Mouse (Mus musculus) heart, embryonic 12.5 days (tissue): ENCODE data around the gene Ercc4. TPM values are rescaled to one million over a fixed set of nuclear protein-coding genes. Genes with fewer than 3 reads are reported as not detected.
"Not testable (repeated sequence)": the region's sequence is repeated elsewhere in the genome, so short reads cannot be mapped to it uniquely, and the experiment has no call there.

Source experiments
- ATAC-seq: fragments of 200-750 bp; cut with Nextera tagmentation; 2 replicates; pipeline ENCODE4 v1.8.0; 2017; ENCODE audit warnings: moderate TSS enrichment, moderate library complexity; ENCODE audit not compliant: insufficient number of reproducible peaks, low FRiP score
- H3K27ac ChIP-seq: fragments of 300-500 bp; sonication (generic); 2 replicates; pipeline ENCODE4 v1.5.1; 2016; ENCODE audit warnings: mild to moderate bottlenecking, moderate library complexity; ENCODE audit not compliant: poor library complexity, severe bottlenecking
- H3K27me3 ChIP-seq: fragments of 300-500 bp; sonication (generic); replicated peaks from 2 replicates; pipeline ENCODE4 v1.6.1; 2016; ENCODE audit warnings: mild to moderate bottlenecking, moderate library complexity
- H3K36me3 ChIP-seq: fragments of 300-500 bp; sonication (generic); 2 replicates; pipeline ENCODE4 v1.6.1; 2016; ENCODE audit warnings: mild to moderate bottlenecking, moderate library complexity
- H3K4me1 ChIP-seq: fragments of 300-500 bp; sonication (generic); replicated peaks from 2 replicates; pipeline ENCODE4 v1.6.1; 2016; ENCODE audit warnings: mild to moderate bottlenecking
- H3K4me2 ChIP-seq: fragments of 300-500 bp; sonication (generic); 2 replicates; pipeline ENCODE4 v1.6.1; 2016; ENCODE audit warnings: mild to moderate bottlenecking, moderate library complexity
- H3K4me3 ChIP-seq: fragments of 300-500 bp; sonication (generic); 2 replicates; pipeline ENCODE4 v1.5.1; 2016; ENCODE audit warnings: mild to moderate bottlenecking
- H3K9ac ChIP-seq: fragments of 300-500 bp; sonication (generic); 2 replicates; pipeline ENCODE4 v1.6.1; 2016; ENCODE audit warnings: mild to moderate bottlenecking, moderate library complexity
- H3K9me3 ChIP-seq: fragments of 300-500 bp; sonication (generic); replicated peaks from 2 replicates; pipeline ENCODE4 v1.6.1; 2016; ENCODE audit warnings: mild to moderate bottlenecking, moderate library complexity
- WGBS: fragments of 180-500 bp; shearing (Covaris S2); methylation state at CpG from one replicate; pipeline ENCODE4 v1.1.7; 2016; 5-methylcytosine and 5-hydroxymethylcytosine counted together
- polyA plus RNA-seq: library from polyadenylated mRNA; unstranded; fragments of >200 nt; fragmentation: Nextera tagmentation; extraction: Ambion mirVana; gene quantifications from 2 replicates; pipeline ENCODE4 v1.2.1, GENCODE M21; 2016

Ercc4 gene
- polyA plus RNA-seq, result 9.8 and 10.1 TPM in 2 replicates

GRCm38 (mm10) chr16:13109156-13109989, at the start of gene Ercc4:
Ercc4 (plus strand) TSS chr16:13109684.
- ATAC-seq, result peak; percentile 95
- Histone ChIP-seq H3K9me3 (no peaks in the 10 kb centered on the region), H3K4me2 (peak within 1 kb of the TSS; percentile 84), H3K4me1 (peaks cover 8% of the 10 kb centered on the region), H3K9ac (peak within 1 kb of the TSS; percentile 90), H3K27ac (peak within 1 kb of the TSS; percentile 71), H3K27me3 (no peaks in the 10 kb centered on the region), H3K36me3 (peaks cover 23% of the 10 kb centered on the region), H3K4me3 (peak within 1 kb of the TSS; percentile 83)
- WGBS, result under 1% methylated on average over 53 of the region's 53 CpGs

- no peaks in the 10 kb centered on the region for H3K27me3 ChIP-seq
- 24% methylated on average over 10 of the region's 10 CpGs for WGBS
- peak overlapping the region; percentile 56 for H3K4me2 ChIP-seq
- H3K36me3 ChIP-seq, result no peaks in the 10 kb centered on the region
- ATAC-seq, result no peak
- H3K4me3 ChIP-seq, result peak overlapping the region; percentile 7
- no peak overlapping the region for H3K27ac ChIP-seq
- peaks cover 2% of the 10 kb centered on the region for H3K9me3 ChIP-seq
- H3K9ac ChIP-seq, result no peak overlapping the region
- H3K4me1 ChIP-seq, result 0 out of 2 replicates have a peak, but pooled peaks cover 7% of the 10 kb centered on the region
Observed at GRCm38 (mm10) chr16:13061113-13061512, 48.4 kb upstream of the Ercc4 start.

GRCm38 (mm10) chr16:13074176-13074575, 35.3 kb upstream of the Ercc4 start:
- Histone ChIP-seq H3K36me3 (no peaks in the 10 kb centered on the region), H3K4me1 (no peaks in the 10 kb centered on the region), H3K9me3 (no peaks in the 10 kb centered on the region), H3K4me2 (no peak overlapping the region), H3K27ac (no peak overlapping the region), H3K4me3 (no peak overlapping the region), H3K27me3 (no peaks in the 10 kb centered on the region), H3K9ac (no peak overlapping the region)
- 82% methylated on average over 4 of the region's 4 CpGs for WGBS
- ATAC-seq, result no peak

GRCm38 (mm10) chr16:13080161-13080560, 29.3 kb upstream of the Ercc4 start:
- H3K27ac ChIP-seq, result no peak overlapping the region

GRCm38 (mm10) chr16:13083155-13083798, 26.2 kb upstream of the Ercc4 start:
- Histone ChIP-seq H3K36me3 (no peaks in the 10 kb centered on the region), H3K4me1 (no peaks in the 10 kb centered on the region), H3K9me3 (0 out of 2 replicates have a peak, but pooled peaks cover 2% of the 10 kb centered on the region), H3K27ac (no peak overlapping the region), H3K27me3 (no peaks in the 10 kb centered on the region), H3K4me2 (no peak overlapping the region), H3K4me3 (no peak overlapping the region), H3K9ac (no peak overlapping the region)
- ATAC-seq, result no peak
- 69% methylated on average over 6 of the region's 6 CpGs for WGBS

More at GRCm38 (mm10) chr16:13080161-13080560, 29.3 kb upstream of the Ercc4 start:
- 0 out of 2 replicates have a peak, but pooled peaks cover 2% of the 10 kb centered on the region for H3K9me3 ChIP-seq
- H3K36me3 ChIP-seq, result no peaks in the 10 kb centered on the region
- H3K4me2 ChIP-seq, result no peak overlapping the region
- H3K9ac ChIP-seq, result no peak overlapping the region
- no peaks in the 10 kb centered on the region for H3K4me1 ChIP-seq
- H3K4me3 ChIP-seq, result no peak overlapping the region
- ATAC-seq, result no peak
- no peaks in the 10 kb centered on the region for H3K27me3 ChIP-seq
- 69% methylated on average over 6 of the region's 6 CpGs for WGBS

- H3K27ac ChIP-seq, result no peak overlapping the region
- H3K27me3 ChIP-seq, result no peaks in the 10 kb centered on the region
- no peak for ATAC-seq
- no peak overlapping the region for H3K4me3 ChIP-seq
- 82% methylated on average over 12 of the region's 12 CpGs for WGBS
- no peak overlapping the region for H3K9ac ChIP-seq
- H3K36me3 ChIP-seq, result peaks cover 13% of the 10 kb centered on the region
- peaks cover 8% of the 10 kb centered on the region for H3K4me1 ChIP-seq
- no peaks in the 10 kb centered on the region for H3K9me3 ChIP-seq
- H3K4me2 ChIP-seq, result no peak overlapping the region
Observed at GRCm38 (mm10) chr16:13108356-13108755, 1.1 kb upstream of the Ercc4 start.

GRCm38 (mm10) chr16:13109990-13110595, 609 bp downstream of the Ercc4 start:
- Histone ChIP-seq H3K9me3 (no peaks in the 10 kb centered on the region), H3K27me3 (no peaks in the 10 kb centered on the region), H3K9ac (peak overlapping the region; percentile 90), H3K4me2 (peak overlapping the region; percentile 84), H3K4me3 (peak overlapping the region; percentile 83), H3K4me1 (peaks cover 8% of the 10 kb centered on the region), H3K27ac (peak overlapping the region; percentile 71), H3K36me3 (peaks cover 30% of the 10 kb centered on the region)
- peak; percentile 22; the same call in 1 of the 2 replicates for ATAC-seq
- 2% methylated on average over 32 of the region's 32 CpGs for WGBS

- no peaks in the 10 kb centered on the region for H3K9me3 ChIP-seq
- H3K36me3 ChIP-seq, result peaks cover 50% of the 10 kb centered on the region
- H3K4me3 ChIP-seq, result no peak overlapping the region
- ATAC-seq, result no peak
- peaks cover 8% of the 10 kb centered on the region for H3K4me1 ChIP-seq
- 84% methylated on average over 2 of the region's 2 CpGs for whole genome bisulfite sequencing
- no peak overlapping the region for H3K9ac ChIP-seq
- H3K27ac ChIP-seq, result no peak overlapping the region
- no peak overlapping the region for H3K4me2 ChIP-seq
- H3K27me3 ChIP-seq, result no peaks in the 10 kb centered on the region
Observed at GRCm38 (mm10) chr16:13114821-13115220, 5.3 kb downstream of the Ercc4 start.

- H3K9me3 ChIP-seq, H3K4me3 ChIP-seq, H3K27ac ChIP-seq, H3K4me1 ChIP-seq, H3K9ac ChIP-seq, H3K4me2 ChIP-seq, H3K27me3 ChIP-seq, ATAC-seq: not testable (repeated sequence)
- 84% methylated on average over 3 of the region's 3 CpGs for WGBS
- H3K36me3 ChIP-seq, result peaks cover 51% of the 10 kb centered on the region
Observed at GRCm38 (mm10) chr16:13115466-13115865, 6.0 kb downstream of the Ercc4 start.

GRCm38 (mm10) chr16:13117299-13117966, 7.9 kb downstream of the Ercc4 start:
- Histone ChIP-seq H3K27me3 (no peaks in the 10 kb centered on the region), H3K4me2 (no peak overlapping the region), H3K4me1 (no peaks in the 10 kb centered on the region), H3K4me3 (no peak overlapping the region), H3K36me3 (peaks cover 65% of the 10 kb centered on the region), H3K27ac (no peak overlapping the region), H3K9me3 (no peaks in the 10 kb centered on the region), H3K9ac (no peak overlapping the region)
- ATAC-seq, result peak; percentile 66
- 65% methylated on average over 9 of the region's 9 CpGs for WGBS
